Mouse (Mus musculus): ENCODE measurements around the gene Shroom4. TPM values are rescaled to one million over a fixed set of nuclear protein-coding genes. Genes with fewer than 3 reads are reported as not detected.

Gene Shroom4
- polyA plus RNA-seq, 1 experiment from 2014 or later = 2.2 TPM

- no peak for ATAC-seq (replicated peaks; ENCODE audit: insufficient number of reproducible peaks, insufficient read depth, low FRiP score, low read depth)
- Histone ChIP-seq H3K4me2 (no peak overlapping the region), H3K4me3 (no peak overlapping the region), H3K9me3 (replicated peaks) (no peaks in the 10 kb centered on the region), H3K4me1 (replicated peaks) (no peaks in the 10 kb centered on the region), H3K36me3 (no peaks in the 10 kb centered on the region), H3K27me3 (no peaks in the 10 kb centered on the region), H3K9ac (no peak overlapping the region), H3K27ac (no peak overlapping the region)
Measured at GRCm38 (mm10) chrX:6495456-6495855, 95.8 kb downstream of the Shroom4 start.

DNA sequence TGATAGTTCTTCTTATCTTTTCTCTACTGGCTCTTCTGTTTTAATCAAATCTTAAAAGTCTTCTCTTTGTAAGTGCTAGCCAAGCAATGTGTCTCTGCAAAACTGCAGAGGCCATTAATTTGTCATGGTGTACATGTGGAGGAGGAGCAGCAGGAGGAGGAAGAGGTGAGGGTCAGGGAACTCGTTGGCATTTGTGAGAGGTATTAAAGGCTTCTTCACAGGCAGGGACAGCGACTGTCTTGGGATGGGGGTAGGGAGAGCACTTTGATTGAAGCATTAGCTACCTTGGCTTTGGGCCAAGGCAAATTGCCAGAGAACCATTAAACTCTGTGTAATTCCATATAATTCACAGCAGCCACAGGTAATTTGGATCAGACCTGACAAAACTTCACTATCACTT is 96.7 kb downstream of the Shroom4 start:
- ATAC-seq (replicated peaks; ENCODE audit: insufficient number of reproducible peaks, insufficient read depth, low FRiP score, low read depth) = no peak
- H3K4me1 ChIP-seq (replicated peaks) = no peaks in the 10 kb centered on the region
- H3K4me3 ChIP-seq = no peak overlapping the region
- H3K9ac ChIP-seq = no peak overlapping the region
- no peaks in the 10 kb centered on the region for H3K27me3 ChIP-seq
- 27% methylated on average over 2 of the region's 2 CpGs for WGBS
- no peak overlapping the region for H3K27ac ChIP-seq
- no peaks in the 10 kb centered on the region for H3K36me3 ChIP-seq
- no peak overlapping the region for H3K4me2 ChIP-seq
- no peaks in the 10 kb centered on the region for H3K9me3 ChIP-seq (replicated peaks)

GRCm38 (mm10) chrX:6501850-6502249 is 102.2 kb downstream of the Shroom4 start:
- no peaks in the 10 kb centered on the region for H3K27me3 ChIP-seq
- H3K9ac ChIP-seq = no peak overlapping the region
- no peaks in the 10 kb centered on the region for H3K9me3 ChIP-seq (replicated peaks)
- no peak overlapping the region for H3K4me2 ChIP-seq
- WGBS = 61% methylated on average over 1 of the region's 1 CpGs
- no peak for ATAC-seq (replicated peaks; ENCODE audit: insufficient number of reproducible peaks, insufficient read depth, low FRiP score, low read depth)
- no peaks in the 10 kb centered on the region; the same call in 1 of the 2 replicates for H3K4me1 ChIP-seq (replicated peaks)
- H3K27ac ChIP-seq = no peak overlapping the region
- no peak overlapping the region for H3K4me3 ChIP-seq
- no peaks in the 10 kb centered on the region for H3K36me3 ChIP-seq

DNA sequence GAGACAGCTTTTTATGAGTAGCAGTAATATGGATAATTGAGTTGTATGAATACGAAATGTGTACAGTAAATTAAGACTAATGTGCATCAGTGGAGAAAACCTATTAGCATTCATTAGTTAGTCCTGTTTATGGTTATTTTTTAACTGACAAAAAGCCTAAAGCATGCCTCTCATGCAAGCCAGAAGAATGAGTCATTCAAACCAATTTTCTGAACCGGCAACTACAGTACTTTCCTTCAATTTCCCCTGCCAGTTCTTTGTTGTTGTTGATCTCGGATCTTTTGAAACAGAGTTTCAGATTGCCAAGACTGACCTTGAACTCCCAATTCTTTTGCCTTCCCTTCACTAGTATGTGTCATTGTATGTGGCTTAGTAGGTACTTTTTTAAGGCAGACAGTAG is 117.6 kb downstream of the Shroom4 start:
- no peaks in the 10 kb centered on the region for H3K4me1 ChIP-seq (replicated peaks)
- WGBS = 64% methylated on average over 3 of the region's 3 CpGs
- H3K4me2 ChIP-seq = no peak overlapping the region
- H3K36me3 ChIP-seq = no peaks in the 10 kb centered on the region
- no peak overlapping the region for H3K27ac ChIP-seq
- no peaks in the 10 kb centered on the region for H3K9me3 ChIP-seq (replicated peaks)
- ATAC-seq (replicated peaks; ENCODE audit: insufficient number of reproducible peaks, insufficient read depth, low FRiP score, low read depth) = no peak
- no peak overlapping the region for H3K4me3 ChIP-seq
- no peak overlapping the region for H3K9ac ChIP-seq
- H3K27me3 ChIP-seq = no peaks in the 10 kb centered on the region

GRCm38 (mm10) chrX:6518421-6518820 is 118.8 kb downstream of the Shroom4 start:
- H3K9me3 ChIP-seq (replicated peaks) = no peaks in the 10 kb centered on the region

DNA sequence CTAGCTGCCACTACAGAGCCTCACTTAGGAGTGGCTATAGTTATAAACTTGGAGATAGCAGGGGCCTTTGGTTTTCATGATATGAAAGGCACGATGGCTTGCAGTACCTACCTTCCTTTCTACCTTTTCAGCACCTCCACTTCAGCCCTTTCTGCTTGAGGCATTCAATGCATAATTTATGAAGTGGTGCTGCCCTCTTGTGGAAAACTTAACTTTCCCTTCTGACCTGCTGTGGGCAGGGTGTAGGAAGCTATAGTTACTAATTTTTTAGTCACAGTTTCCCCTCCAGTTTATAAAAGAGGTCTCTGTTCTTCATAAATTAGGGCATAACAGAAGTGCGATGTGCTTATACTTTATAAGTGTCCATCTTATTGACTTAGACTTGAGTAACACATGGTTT is 123.3 kb downstream of the Shroom4 start:
- WGBS = 56% methylated on average over 2 of the region's 2 CpGs
- no peak overlapping the region for H3K27ac ChIP-seq

More at GRCm38 (mm10) chrX:6518421-6518820, 118.8 kb downstream of the Shroom4 start:
- H3K4me3 ChIP-seq = no peak overlapping the region
- no peak overlapping the region for H3K27ac ChIP-seq
- no peaks in the 10 kb centered on the region for H3K36me3 ChIP-seq
- no peaks in the 10 kb centered on the region for H3K27me3 ChIP-seq
- no peaks in the 10 kb centered on the region for H3K4me1 ChIP-seq (replicated peaks)
- 27% methylated on average over 2 of the region's 2 CpGs for WGBS
- no peak overlapping the region for H3K9ac ChIP-seq
- ATAC-seq (replicated peaks; ENCODE audit: insufficient number of reproducible peaks, insufficient read depth, low FRiP score, low read depth) = no peak
- no peak overlapping the region for H3K4me2 ChIP-seq

DNA sequence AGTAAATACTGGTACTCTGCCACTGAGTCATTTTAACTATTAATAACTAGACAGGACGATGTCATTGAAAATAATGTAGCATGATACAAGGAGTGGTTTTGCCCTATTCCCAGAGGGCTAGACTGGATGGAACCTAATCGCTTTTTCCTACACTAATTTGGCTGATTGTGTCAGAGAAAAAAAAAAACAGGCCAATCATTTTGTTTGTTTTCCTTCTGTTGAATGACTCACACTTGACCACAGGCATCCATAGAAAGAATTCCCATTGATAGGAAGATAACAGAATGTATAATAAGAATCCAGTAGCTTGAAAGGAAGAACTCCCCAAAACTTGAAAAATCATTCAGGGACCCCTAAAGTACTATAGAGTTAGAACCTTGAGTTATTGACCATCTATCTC is 137.0 kb downstream of the Shroom4 start:
- no peaks in the 10 kb centered on the region for H3K27me3 ChIP-seq
- 54% methylated on average over 2 of the region's 2 CpGs for WGBS
- H3K4me1 ChIP-seq (replicated peaks) = no peaks in the 10 kb centered on the region
- no peak for ATAC-seq (replicated peaks; ENCODE audit: insufficient number of reproducible peaks, insufficient read depth, low FRiP score, low read depth)
- no peak overlapping the region for H3K4me3 ChIP-seq
- no peaks in the 10 kb centered on the region for H3K9me3 ChIP-seq (replicated peaks)
- H3K27ac ChIP-seq = no peak overlapping the region
- no peak overlapping the region for H3K9ac ChIP-seq
- H3K36me3 ChIP-seq = no peaks in the 10 kb centered on the region
- no peak overlapping the region for H3K4me2 ChIP-seq

More for the DNA sequence above, 123.3 kb downstream of the Shroom4 start:
- H3K9me3 ChIP-seq (replicated peaks) = no peaks in the 10 kb centered on the region
- H3K27me3 ChIP-seq = no peaks in the 10 kb centered on the region
- no peaks in the 10 kb centered on the region for H3K36me3 ChIP-seq
- no peak overlapping the region for H3K9ac ChIP-seq
- no peak for ATAC-seq (replicated peaks; ENCODE audit: insufficient number of reproducible peaks, insufficient read depth, low FRiP score, low read depth)
- no peak overlapping the region for H3K4me2 ChIP-seq
- H3K4me3 ChIP-seq = no peak overlapping the region
- H3K4me1 ChIP-seq (replicated peaks) = no peaks in the 10 kb centered on the region

- Histone ChIP-seq H3K9ac (no peak overlapping the region), H3K4me2 (no peak overlapping the region), H3K4me1 (replicated peaks) (no peaks in the 10 kb centered on the region), H3K4me3 (no peak overlapping the region), H3K36me3 (no peaks in the 10 kb centered on the region), H3K27me3 (no peaks in the 10 kb centered on the region), H3K27ac (no peak overlapping the region), H3K9me3 (replicated peaks) (no peaks in the 10 kb centered on the region)
- WGBS = 35% methylated on average over 2 of the region's 2 CpGs
- no peak for ATAC-seq (replicated peaks; ENCODE audit: insufficient number of reproducible peaks, insufficient read depth, low FRiP score, low read depth)
Measured at GRCm38 (mm10) chrX:6537689-6538088, 138.0 kb downstream of the Shroom4 start.

GRCm38 (mm10) chrX:6565066-6565465 is 165.4 kb downstream of the Shroom4 start:
- H3K27me3 ChIP-seq = no peaks in the 10 kb centered on the region
- no peak overlapping the region for H3K4me2 ChIP-seq
- no peaks in the 10 kb centered on the region for H3K36me3 ChIP-seq
- 70% methylated on average over 1 of the region's 1 CpGs for WGBS
- no peak overlapping the region for H3K27ac ChIP-seq
- no peak overlapping the region for H3K9ac ChIP-seq
- H3K9me3 ChIP-seq (replicated peaks) = no peaks in the 10 kb centered on the region
- no peaks in the 10 kb centered on the region for H3K4me1 ChIP-seq (replicated peaks)
- no peak overlapping the region for H3K4me3 ChIP-seq
- ATAC-seq (replicated peaks; ENCODE audit: insufficient number of reproducible peaks, insufficient read depth, low FRiP score, low read depth) = no peak

GRCm38 (mm10) chrX:6574511-6574910 is 174.9 kb downstream of the Shroom4 start:
- Histone ChIP-seq H3K9ac (no peak overlapping the region), H3K9me3 (replicated peaks) (no peaks in the 10 kb centered on the region), H3K4me2 (no peak overlapping the region), H3K4me3 (no peak overlapping the region), H3K27me3 (no peaks in the 10 kb centered on the region), H3K36me3 (no peaks in the 10 kb centered on the region), H3K27ac (no peak overlapping the region), H3K4me1 (replicated peaks) (no peaks in the 10 kb centered on the region)
- 33% methylated on average over 1 of the region's 1 CpGs for WGBS
- ATAC-seq (replicated peaks; ENCODE audit: insufficient number of reproducible peaks, insufficient read depth, low FRiP score, low read depth) = no peak

- no peaks in the 10 kb centered on the region for H3K4me1 ChIP-seq (replicated peaks)
- H3K27ac ChIP-seq = 0 out of 2 replicates have a peak overlapping the region, but pooled peaks have one; percentile 16
- H3K27me3 ChIP-seq = no peaks in the 10 kb centered on the region
- H3K9ac ChIP-seq = no peak overlapping the region
- peak; percentile 72 for ATAC-seq (replicated peaks; ENCODE audit: insufficient number of reproducible peaks, insufficient read depth, low FRiP score, low read depth)
- 30% methylated on average over 7 of the region's 7 CpGs for WGBS
- peak overlapping the region; percentile 19; the same call in 1 of the 2 replicates for H3K4me3 ChIP-seq
- no peak overlapping the region for H3K4me2 ChIP-seq
- no peaks in the 10 kb centered on the region for H3K9me3 ChIP-seq (replicated peaks)
- H3K36me3 ChIP-seq = no peaks in the 10 kb centered on the region
Measured at GRCm38 (mm10) chrX:6577001-6577400, 177.3 kb downstream of the Shroom4 start.

- peak overlapping the region; percentile 34; the same call in 1 of the 2 replicates for H3K27ac ChIP-seq
- WGBS = 55% methylated on average over 6 of the region's 6 CpGs
- H3K36me3 ChIP-seq = no peaks in the 10 kb centered on the region
- no peaks in the 10 kb centered on the region for H3K27me3 ChIP-seq
- no peak overlapping the region for H3K9ac ChIP-seq
- no peak for ATAC-seq (replicated peaks; ENCODE audit: insufficient number of reproducible peaks, insufficient read depth, low FRiP score, low read depth)
- no peaks in the 10 kb centered on the region for H3K4me1 ChIP-seq (replicated peaks)
- no peak overlapping the region for H3K4me3 ChIP-seq
- no peak overlapping the region for H3K4me2 ChIP-seq
- H3K9me3 ChIP-seq (replicated peaks) = no peaks in the 10 kb centered on the region
Measured at GRCm38 (mm10) chrX:6580671-6581070, 181.0 kb downstream of the Shroom4 start.
